Mouse (Mus musculus) frontal cortex, postnatal 10 days (tissue): Measurements from ENCODE around the gene Mxra7.
"Not testable (repeated sequence)": the region's sequence is repeated elsewhere in the genome, so short reads cannot be mapped to it uniquely, and the experiment has no call there.

Experiments
- DNase-seq, 2 experiments: peaks; one replicate each; pipeline ENCODE4 v3.0.0; 2022; ENCODE audit warnings: low spot score in 2 of 2, mixed read lengths in 1 of 2

Mxra7 gene

GRCm38 (mm10) chr11:116847187-116848085, 19.6 kb upstream of the Mxra7 start:
- no peak for DNase-seq

- DNase-seq, result no peak
Measured at GRCm38 (mm10) chr11:116846593-116847181, 18.8 kb upstream of the Mxra7 start.

GRCm38 (mm10) chr11:116843261-116844233, 15.7 kb upstream of the Mxra7 start, which contains the start of the genes Mettl23 and Jmjd6:
Gene Mettl23, plus strand, starts transcription at chr11:116843278.
Gene Jmjd6, minus strand, starts transcription at chr11:116843449.
- DNase-seq, result peak; percentile 96 to 97

- peak; percentile 54 to 67 for DNase-seq
Measured at GRCm38 (mm10) chr11:116842531-116843260, 14.8 kb upstream of the Mxra7 start.

GRCm38 (mm10) chr11:116840748-116841147, 12.9 kb upstream of the Mxra7 start:
- no peak for DNase-seq

GRCm38 (mm10) chr11:116839601-116840000, 11.8 kb upstream of the Mxra7 start:
- no peak for DNase-seq

- no peak for DNase-seq
Measured at GRCm38 (mm10) chr11:116838936-116839335, 11.1 kb upstream of the Mxra7 start.

GRCm38 (mm10) chr11:116837441-116837840, 9.6 kb upstream of the Mxra7 start:
- no peak for DNase-seq

- DNase-seq, result no peak
Measured at GRCm38 (mm10) chr11:116836283-116836682, 8.4 kb upstream of the Mxra7 start.

GRCm38 (mm10) chr11:116834954-116835353, 7.1 kb upstream of the Mxra7 start:
- DNase-seq, result no peak

- no peak for DNase-seq
Measured at GRCm38 (mm10) chr11:116832172-116832685, 4.4 kb upstream of the Mxra7 start.

GRCm38 (mm10) chr11:116826550-116827504, 1.0 kb downstream of the Mxra7 start:
- no peak for DNase-seq

GRCm38 (mm10) chr11:116825230-116825629, 2.6 kb downstream of the Mxra7 start:
- DNase-seq, result no peak

- DNase-seq, result not testable (repeated sequence)
Measured at GRCm38 (mm10) chr11:116823885-116824284, 4.0 kb downstream of the Mxra7 start.

- no peak for DNase-seq
Measured at GRCm38 (mm10) chr11:116823255-116823654, 4.6 kb downstream of the Mxra7 start.

GRCm38 (mm10) chr11:116822626-116823025, 5.2 kb downstream of the Mxra7 start:
- no peak for DNase-seq

- no peak for DNase-seq
Measured at GRCm38 (mm10) chr11:116822215-116822614, 5.6 kb downstream of the Mxra7 start.

GRCm38 (mm10) chr11:116821057-116821940, 6.5 kb downstream of the Mxra7 start:
- no peak for DNase-seq
